28 mouse cellular contexts compared by ENCODE assay signal in the genomic region with DNA sequence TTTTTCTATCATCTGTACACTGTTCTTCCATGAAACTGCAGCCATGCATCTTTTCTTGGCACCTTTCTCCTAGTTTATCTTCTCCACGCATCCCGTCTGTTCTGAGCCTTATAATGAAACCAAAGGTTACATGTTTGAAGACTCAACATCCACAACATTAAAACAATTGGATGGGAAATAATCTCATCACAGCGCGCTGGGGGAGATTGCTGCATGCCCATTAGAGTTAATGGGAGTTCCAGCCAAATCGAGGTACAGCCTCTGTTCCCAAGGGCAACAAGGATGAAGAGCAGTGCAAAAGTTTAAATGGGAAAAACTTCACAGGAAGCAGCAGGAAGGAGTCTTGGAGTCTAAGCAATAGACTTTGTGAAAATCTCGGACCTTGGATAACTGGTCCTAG.
"Had no signal": no experiment of that assay in that cellular context is flagged by ENCODE, and none has a peak within 500 bp of the region (broad histone marks: within the 10 kb centered on the region; RNA-seq: fewer than 3 reads in every experiment).

No protein-coding gene starts in this region.

- ATAC-seq: forebrain, embryonic 13.5 days; forebrain, embryonic 14.5 days; forebrain, embryonic 15.5 days; forebrain, embryonic 16.5 days; forebrain, postnatal 0 days had no signal

- H3K27me3 ChIP-seq: embryonic facial prominence, embryonic 12.5 days; embryonic facial prominence, embryonic 13.5 days; embryonic facial prominence, embryonic 15.5 days; forebrain, embryonic 13.5 days; forebrain, embryonic 15.5 days had no signal

- H3K4me3 ChIP-seq: embryonic facial prominence, embryonic 10.5 days; embryonic facial prominence, embryonic 12.5 days; embryonic facial prominence, embryonic 13.5 days; embryonic facial prominence, embryonic 15.5 days; erythroblast, embryonic 14.5 days; forebrain, embryonic 10.5 days; forebrain, embryonic 12.5 days; forebrain, embryonic 13.5 days; forebrain, embryonic 15.5 days; gastrocnemius, adult 2 months; heart, adult 2 months had no signal

- DNase-seq: cerebellum, adult 2 months; cerebellum, adult 8-10 months; cerebellum, adult 9-10 months; cerebellum, adult 9-11 months; cerebellum, postnatal 10 days; cerebellum, postnatal 14 days; cerebellum, postnatal 25 days; cerebellum, postnatal 36 days; embryo, embryonic 11 days; forebrain, postnatal 0 days; gastrocnemius, adult 2 months; gastrocnemius, postnatal 10 days; gastrocnemius, postnatal 14 days; gastrocnemius, postnatal 25 days; gastrocnemius, postnatal 36 days; heart, adult 18-20 months; heart, adult 2 months had no signal

- H3K9me3 ChIP-seq: embryonic facial prominence, embryonic 10.5 days; embryonic facial prominence, embryonic 12.5 days; embryonic facial prominence, embryonic 13.5 days; embryonic facial prominence, embryonic 15.5 days; forebrain, embryonic 10.5 days; forebrain, embryonic 12.5 days; forebrain, embryonic 13.5 days; forebrain, embryonic 15.5 days had no signal

- H3K36me3 ChIP-seq: embryonic facial prominence, embryonic 10.5 days; embryonic facial prominence, embryonic 12.5 days; embryonic facial prominence, embryonic 13.5 days; embryonic facial prominence, embryonic 15.5 days; forebrain, embryonic 10.5 days; forebrain, embryonic 12.5 days; forebrain, embryonic 15.5 days had no signal

- H3K9ac ChIP-seq: embryonic facial prominence, embryonic 12.5 days; embryonic facial prominence, embryonic 13.5 days; embryonic facial prominence, embryonic 15.5 days; forebrain, embryonic 12.5 days; forebrain, embryonic 13.5 days; forebrain, embryonic 15.5 days; forebrain, postnatal 0 days had no signal

- H3K4me1 ChIP-seq: embryonic facial prominence, embryonic 12.5 days; embryonic facial prominence, embryonic 15.5 days; forebrain, embryonic 15.5 days had no signal

- H3K27ac ChIP-seq: embryonic facial prominence, embryonic 10.5 days; embryonic facial prominence, embryonic 12.5 days; embryonic facial prominence, embryonic 13.5 days; embryonic facial prominence, embryonic 15.5 days; forebrain, embryonic 10.5 days; forebrain, embryonic 12.5 days; forebrain, embryonic 13.5 days; forebrain, embryonic 15.5 days; gastrocnemius, adult 2 months; heart, adult 2 months had no signal

- H3K4me2 ChIP-seq: embryonic facial prominence, embryonic 12.5 days; embryonic facial prominence, embryonic 13.5 days; embryonic facial prominence, embryonic 15.5 days; forebrain, embryonic 12.5 days; forebrain, embryonic 13.5 days; forebrain, embryonic 15.5 days had no signal
